Mouse (Mus musculus) gastrocnemius, adult 8-10 months (tissue): Measurements from ENCODE around the gene Pde1a. TPM values are rescaled to one million over a fixed set of nuclear protein-coding genes. Genes with fewer than 3 reads are reported as not detected.
"Not testable (repeated sequence)": the region's sequence is repeated elsewhere in the genome, so short reads cannot be mapped to it uniquely, and the experiment has no call there.

ENCODE experiments used
- DNase-seq, 2 experiments: peaks; one replicate each; pipeline ENCODE4 v3.0.0; 2022; ENCODE audit warnings: low spot score in 2 of 2
- total RNA-seq, 4 experiments: library from RNA; stranded (reverse); gene quantifications; 2 replicates each; pipeline ENCODE4 v1.2.4; 2022

Pde1a gene
- total RNA-seq, 4 experiments from 2014 or later: 1.0 to 2.5 (median 2.2) TPM

DNA sequence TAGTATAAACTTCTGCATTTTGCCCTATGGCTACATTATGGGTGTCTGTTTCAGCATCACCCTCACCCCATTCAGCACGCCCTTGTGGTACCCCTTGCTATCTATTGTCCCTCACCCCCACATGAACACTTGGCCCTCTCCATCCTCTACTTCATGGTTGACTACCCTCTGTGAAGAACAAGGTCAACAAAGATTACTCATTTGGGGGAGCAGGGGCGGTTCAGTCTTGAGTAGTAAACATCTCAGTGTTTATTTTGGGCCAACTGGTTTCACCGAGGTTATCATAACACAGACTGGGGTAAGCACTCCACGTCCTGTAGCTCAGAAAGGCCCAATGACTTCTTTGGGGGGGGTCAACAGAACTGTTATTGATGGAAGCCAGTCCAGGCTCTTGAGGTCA, 164.3 kb downstream of the Pde1a start:
- DNase-seq: no peak

- DNase-seq: no peak
These were observed 167.8 kb downstream of the Pde1a start for GRCm38 (mm10) chr2:79961421-79961820.

- no peak for DNase-seq
These were observed 171.5 kb downstream of the Pde1a start for GRCm38 (mm10) chr2:79957659-79958340.

- DNase-seq: no peak
These were observed 183.2 kb downstream of the Pde1a start for GRCm38 (mm10) chr2:79945898-79946675.

DNA sequence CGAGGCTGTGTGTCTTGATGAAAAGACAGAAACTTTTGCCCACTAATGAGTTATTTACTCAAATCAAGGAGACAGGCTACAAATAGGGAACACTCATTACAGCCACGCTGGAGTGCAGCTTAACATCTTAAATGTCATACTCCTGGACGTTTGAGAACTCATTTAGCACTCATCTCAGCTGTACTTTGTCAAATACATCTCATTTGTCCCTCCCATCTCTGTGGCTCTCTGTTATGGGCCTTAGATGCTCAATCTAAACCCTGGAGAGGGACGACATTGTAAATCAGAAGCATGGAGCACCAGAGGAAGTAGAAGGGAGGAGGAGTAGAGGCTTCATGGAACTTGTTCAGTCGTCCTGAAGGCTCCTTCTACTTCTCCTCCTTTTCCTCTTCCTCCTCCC, 194.6 kb downstream of the Pde1a start:
- no peak for DNase-seq

GRCm38 (mm10) chr2:79922356-79922755, 206.9 kb downstream of the Pde1a start:
- DNase-seq: no peak

DNA sequence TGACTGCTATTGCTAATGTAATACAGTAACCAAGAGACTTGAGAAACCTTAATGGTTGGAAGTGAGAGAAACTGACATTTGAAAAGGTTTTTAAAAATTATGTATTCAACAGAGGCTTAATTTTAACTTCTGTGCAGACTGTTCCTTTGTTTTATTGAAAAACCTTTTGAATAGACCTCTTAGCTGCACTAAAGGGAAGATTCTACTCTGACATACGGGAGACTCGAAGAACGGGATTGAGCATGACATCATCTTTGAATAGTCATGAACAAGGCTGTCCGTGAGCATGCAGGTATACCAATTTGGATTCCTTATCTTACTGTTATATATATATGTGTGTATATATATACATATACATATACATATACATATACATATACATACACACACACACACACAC, 207.9 kb downstream of the Pde1a start:
- DNase-seq: no peak

DNA sequence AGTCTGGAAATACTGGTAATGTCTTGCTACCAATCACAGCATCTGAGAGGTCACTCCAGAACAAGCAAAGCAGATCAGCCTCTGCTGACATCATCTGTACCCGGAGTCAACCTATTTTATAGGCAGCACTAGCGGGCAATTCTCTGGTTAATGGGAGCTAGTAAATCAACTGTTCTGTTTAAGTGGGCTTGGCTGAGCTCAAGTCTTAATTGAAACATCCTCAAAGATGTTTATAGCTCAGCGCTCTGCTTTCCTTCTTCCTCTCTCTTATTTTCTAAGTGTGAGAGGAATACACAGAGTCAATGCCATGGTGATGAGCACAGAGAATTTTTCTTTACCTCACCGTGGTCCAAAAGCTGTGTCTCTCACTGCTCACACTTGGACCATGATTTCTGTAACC, 208.8 kb downstream of the Pde1a start:
- DNase-seq: no peak

DNA sequence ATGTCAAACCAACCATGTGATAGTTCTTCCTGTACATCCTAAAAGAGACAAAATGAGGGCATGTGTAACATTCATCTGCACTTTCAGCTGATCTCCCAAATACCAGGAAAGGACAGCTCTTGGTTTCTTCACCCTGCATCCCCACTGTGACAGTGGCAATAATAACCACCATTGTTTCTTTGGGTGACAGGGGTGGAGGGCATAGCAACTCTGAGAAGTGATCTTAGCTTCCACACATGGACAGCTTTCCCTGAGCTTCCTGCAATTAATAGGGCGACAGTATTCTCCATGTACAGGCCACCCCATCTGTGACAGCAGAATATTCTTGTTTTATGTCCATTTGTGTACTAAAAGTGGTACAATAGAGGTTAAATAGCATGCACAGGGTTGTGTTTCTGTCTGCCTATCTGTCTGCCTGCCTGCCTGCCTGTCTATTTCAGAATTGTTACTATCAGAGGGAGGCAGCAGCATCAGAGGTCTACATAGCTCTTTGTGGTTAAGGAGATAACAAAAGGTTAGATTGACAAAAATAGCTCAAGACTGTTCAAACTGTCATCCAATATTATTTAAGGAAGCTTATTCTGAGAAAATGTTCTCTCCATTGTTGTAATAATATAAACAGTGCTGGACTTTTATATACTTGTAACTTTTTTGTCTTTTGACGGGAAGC, 227.3 kb downstream of the Pde1a start:
- DNase-seq: no peak

GRCm38 (mm10) chr2:79898522-79898921, 230.7 kb downstream of the Pde1a start:
- DNase-seq: no peak

GRCm38 (mm10) chr2:79892829-79893228, 236.4 kb downstream of the Pde1a start:
- no peak for DNase-seq

- DNase-seq: no peak
These were observed 237.3 kb downstream of the Pde1a start for GRCm38 (mm10) chr2:79891760-79892570.

DNA sequence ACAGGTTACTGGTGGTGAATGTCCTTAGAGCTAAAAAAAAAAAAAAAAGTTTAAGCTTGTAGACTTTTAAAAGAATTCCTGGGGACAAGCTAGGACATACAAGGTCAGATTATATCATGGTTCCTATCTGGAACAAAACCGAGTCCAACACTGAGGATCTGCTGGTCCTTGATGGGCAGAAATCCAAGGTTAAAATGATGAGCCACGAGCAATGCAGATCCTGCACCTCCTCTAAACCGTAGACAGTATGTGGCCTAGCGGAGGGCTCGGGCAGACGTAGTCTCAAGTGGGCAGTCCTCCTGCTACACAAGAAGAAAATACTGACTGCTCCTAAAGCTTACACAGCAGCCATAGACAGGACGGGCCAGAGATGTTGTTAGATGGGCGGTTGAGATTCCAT, 238.5 kb downstream of the Pde1a start:
- no peak for DNase-seq

- DNase-seq: no peak
These were observed 245.5 kb downstream of the Pde1a start for GRCm38 (mm10) chr2:79883631-79884350.

DNA sequence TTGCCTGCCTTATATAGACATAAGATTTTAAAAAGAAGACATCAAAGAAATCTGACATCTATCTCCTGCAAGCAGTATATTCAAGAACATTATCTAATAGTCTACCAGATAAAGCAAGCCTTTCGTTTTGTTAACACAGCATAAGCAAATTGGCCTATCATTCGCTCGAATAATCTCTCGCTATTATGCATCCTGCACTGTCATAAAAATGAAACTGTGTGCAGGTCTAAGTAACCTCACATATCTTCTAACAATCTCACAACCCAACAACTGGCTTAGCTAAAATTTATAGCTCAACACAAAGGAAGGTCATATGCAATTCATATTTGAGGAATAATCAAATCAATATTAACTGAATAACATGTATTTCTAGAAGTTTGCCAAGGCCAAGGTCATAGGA, 246.0 kb downstream of the Pde1a start:
- DNase-seq: no peak

- no peak for DNase-seq
These were observed 263.8 kb downstream of the Pde1a start for GRCm38 (mm10) chr2:79865275-79865999.

DNA sequence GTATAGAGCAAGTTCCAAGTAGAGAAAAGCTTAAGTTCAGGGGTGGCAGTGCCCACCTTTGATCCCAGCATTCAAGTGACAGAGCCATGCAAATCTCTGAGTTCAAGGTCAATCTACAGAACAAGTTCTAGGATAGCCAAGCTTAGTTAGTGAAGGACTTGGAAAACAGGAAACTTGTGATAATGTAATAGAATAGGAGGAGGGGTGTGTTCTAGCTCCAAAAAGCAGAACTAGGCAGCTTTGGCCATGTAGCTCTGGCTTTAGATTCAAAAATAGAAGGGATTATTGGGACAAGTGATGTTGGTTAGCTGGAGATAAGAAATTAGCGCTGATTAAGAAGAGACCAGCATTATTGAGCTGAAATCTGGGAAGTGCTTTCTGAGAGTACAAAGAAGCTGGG, 272.4 kb downstream of the Pde1a start:
- DNase-seq: no peak

DNA sequence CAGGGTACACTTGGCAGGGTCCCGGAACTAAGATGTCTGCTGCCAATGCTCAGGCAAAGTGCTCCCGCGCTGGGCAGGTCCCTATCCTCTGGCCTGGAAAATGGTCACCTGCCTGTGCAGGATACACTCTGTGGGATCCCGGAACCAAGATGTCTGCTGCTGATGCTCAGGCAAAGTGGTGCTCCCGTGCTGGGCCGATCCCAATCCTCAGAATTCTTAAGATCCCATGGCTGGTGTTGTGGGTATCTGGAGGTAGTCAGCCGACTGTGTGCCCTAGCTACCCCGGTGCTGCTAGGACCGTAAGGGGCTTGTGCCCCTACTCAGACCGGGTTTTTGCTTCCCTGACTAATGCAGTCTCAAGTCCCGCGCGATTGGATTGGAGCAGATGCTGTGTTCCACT, 281.9 kb downstream of the Pde1a start:
- not testable (repeated sequence) for DNase-seq

- no peak for DNase-seq
These were observed 289.7 kb downstream of the Pde1a start for GRCm38 (mm10) chr2:79839513-79839912.

DNA sequence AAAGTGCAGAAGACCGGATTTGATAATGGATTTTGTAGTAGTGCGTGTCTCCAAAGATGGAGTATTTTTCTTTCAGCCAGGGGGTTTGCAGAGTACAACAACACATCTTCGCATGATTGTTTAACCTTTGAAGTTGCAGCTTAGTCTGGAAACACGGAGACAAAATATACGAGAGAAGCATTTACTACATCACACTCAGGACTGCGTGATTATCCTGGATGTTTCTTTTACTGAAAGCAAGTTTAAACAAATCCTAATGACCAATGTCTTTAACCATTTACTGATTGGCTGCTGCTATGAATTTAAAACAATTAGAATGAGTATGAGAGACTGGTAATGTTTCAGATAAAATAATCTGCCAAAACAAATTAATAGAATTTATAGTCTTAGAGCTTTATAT, 290.2 kb downstream of the Pde1a start:
- DNase-seq: no peak
